Mouse (Mus musculus): ENCODE measurements at regions not wholly inside any gene's neighbourhood (a gene's known extent, or its start where the extent isn't known, plus 50 kb on each side); places are given as distances from the start of the nearest gene placed in this dataset.

DNA sequence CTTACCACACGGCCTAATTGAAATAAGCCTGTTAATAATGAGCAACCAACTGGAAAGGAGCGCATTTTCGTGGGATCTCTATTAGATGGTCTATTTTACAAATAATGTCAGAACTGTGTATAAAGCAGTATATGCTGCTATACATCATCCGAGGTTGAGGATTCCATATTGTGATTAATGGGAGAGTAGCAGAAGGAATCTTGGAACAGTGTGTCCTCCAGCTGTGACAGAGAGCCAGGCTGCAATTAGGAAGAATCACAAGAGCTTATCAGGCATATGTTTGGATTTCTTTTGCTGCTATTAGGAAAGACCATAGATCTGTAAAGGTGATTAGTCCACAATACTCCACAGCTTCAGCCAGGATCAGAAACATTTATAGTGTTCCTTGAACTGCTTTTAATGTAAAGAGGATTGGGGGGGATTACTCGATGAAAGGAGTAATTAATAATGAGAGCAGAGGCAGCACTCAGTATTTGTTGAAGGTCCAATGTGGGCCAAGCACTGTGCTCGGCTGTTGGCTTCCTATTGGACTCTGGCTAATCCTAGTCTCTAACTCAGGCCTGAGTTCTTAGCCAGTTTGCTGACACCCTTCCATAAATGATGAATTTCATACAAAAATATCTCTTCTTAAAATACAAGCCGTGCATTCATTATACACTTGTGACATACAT, 88.7 kb upstream of the Atp11c start:
- TF ChIP-seq CTCF (IDR thresholded peaks at IDR 0.05; ENCODE audit: low read depth, low read length) (no peak), POLR2A (IDR thresholded peaks at IDR 0.05; ENCODE audit: extremely low read depth, insufficient read depth, low read length) (no peak)

Measured in liver, adult 2 months (tissue).